Mouse (Mus musculus): ENCODE data around the gene Pfn2. TPM values are rescaled to one million over a fixed set of nuclear protein-coding genes. Genes with fewer than 3 reads are reported as not detected.

Gene Pfn2
- 1.8 and 2.5 TPM in 2 replicates for polyA plus RNA-seq (2012; rRNA removed)

DNA sequence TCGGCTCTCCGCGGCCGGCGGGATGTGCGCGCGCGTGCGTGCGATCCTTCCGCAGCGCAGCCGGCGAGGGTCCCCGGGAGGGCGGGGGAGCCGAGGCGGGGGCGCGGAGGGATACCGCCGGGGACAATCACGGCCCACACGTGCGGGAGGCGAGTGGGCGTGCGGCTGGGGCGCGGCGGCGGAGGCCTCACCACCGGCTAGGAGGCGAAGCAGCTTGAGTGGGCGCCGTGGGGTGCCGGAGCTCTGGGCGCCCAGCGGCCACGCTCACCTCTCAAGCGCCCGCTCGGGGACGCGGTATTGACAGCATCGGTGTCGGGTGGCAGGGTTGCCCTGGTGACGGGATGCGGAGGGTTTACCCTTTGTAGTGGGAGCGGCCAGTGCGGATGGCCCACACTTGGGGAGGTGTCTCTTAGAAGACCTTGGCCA is at the start of gene Pfn2:
Pfn2 (minus strand) TSS at position 320 of the 426 bp plus-strand sequence.
- H3K36me3 ChIP-seq (ENCODE audit: control insufficient read depth, insufficient read depth, low read length): no peaks in the 10 kb centered on the region
- no peaks in the 10 kb centered on the region; the same call in 1 of the 2 replicates for H3K27me3 ChIP-seq (ENCODE audit: control insufficient read depth, insufficient read depth, low read length)
- no peak for TF ChIP-seq CTCF (IDR thresholded peaks at IDR 0.05; ENCODE audit: extremely low read depth, insufficient read depth, insufficient read length, insufficient replicate concordance)
- TF ChIP-seq POLR2A (IDR thresholded peaks at IDR 0.05; ENCODE audit: low read depth, low read length): no peak
- H3K4me3 ChIP-seq (ENCODE audit: extremely low read depth, insufficient read depth, insufficient read length): peak within 1 kb of the TSS; percentile 77
- under 1% methylated on average over 51 of the region's 52 CpGs for WGBS
- DNase-seq (ENCODE audit: low read depth in 1 of 2, low spot score in 2 of 2): peak in 1 of 2 experiments; percentile 35
- H3K4me1 ChIP-seq (ENCODE audit: control insufficient read depth, insufficient read depth, insufficient read length): 0 out of 2 replicates have a peak, but pooled peaks cover 2% of the 10 kb centered on the region
- H3K27ac ChIP-seq (ENCODE audit: insufficient read depth, low read length): no peak within 1 kb of the TSS

DNA sequence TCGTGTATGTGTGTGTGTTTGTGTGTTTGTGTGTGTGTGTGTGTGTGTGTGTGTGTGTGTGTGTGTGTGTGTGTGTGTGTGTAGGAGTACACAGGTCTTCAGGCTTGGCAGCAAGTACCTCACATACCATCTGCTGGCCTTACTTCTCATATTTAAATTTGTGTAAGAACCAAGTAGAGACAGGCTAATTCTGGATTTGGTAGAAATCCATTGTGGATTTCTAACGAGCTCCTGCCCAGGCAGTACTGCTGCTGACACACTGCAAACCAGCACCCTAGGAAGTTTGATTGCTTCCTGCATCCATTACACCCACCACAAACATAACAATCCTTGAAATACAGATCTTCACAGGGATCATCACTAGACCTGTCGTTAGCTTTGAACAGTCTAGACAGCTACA is 35.1 kb upstream of the Pfn2 start:
- WGBS: 71% methylated on average over 3 of the region's 3 CpGs
- Histone ChIP-seq H3K4me1 (ENCODE audit: control insufficient read depth, insufficient read depth, insufficient read length) (no peaks in the 10 kb centered on the region), H3K4me3 (ENCODE audit: extremely low read depth, insufficient read depth, insufficient read length) (no peak overlapping the region), H3K27me3 (ENCODE audit: control insufficient read depth, insufficient read depth, low read length) (no peaks in the 10 kb centered on the region), H3K27ac (ENCODE audit: insufficient read depth, low read length) (no peak overlapping the region), H3K36me3 (ENCODE audit: control insufficient read depth, insufficient read depth, low read length) (no peaks in the 10 kb centered on the region)
- DNase-seq (ENCODE audit: low read depth in 1 of 2, low spot score in 2 of 2): no peak
- TF ChIP-seq CTCF (IDR thresholded peaks at IDR 0.05; ENCODE audit: extremely low read depth, insufficient read depth, insufficient read length, insufficient replicate concordance) (no peak), POLR2A (IDR thresholded peaks at IDR 0.05; ENCODE audit: low read depth, low read length) (no peak)

DNA sequence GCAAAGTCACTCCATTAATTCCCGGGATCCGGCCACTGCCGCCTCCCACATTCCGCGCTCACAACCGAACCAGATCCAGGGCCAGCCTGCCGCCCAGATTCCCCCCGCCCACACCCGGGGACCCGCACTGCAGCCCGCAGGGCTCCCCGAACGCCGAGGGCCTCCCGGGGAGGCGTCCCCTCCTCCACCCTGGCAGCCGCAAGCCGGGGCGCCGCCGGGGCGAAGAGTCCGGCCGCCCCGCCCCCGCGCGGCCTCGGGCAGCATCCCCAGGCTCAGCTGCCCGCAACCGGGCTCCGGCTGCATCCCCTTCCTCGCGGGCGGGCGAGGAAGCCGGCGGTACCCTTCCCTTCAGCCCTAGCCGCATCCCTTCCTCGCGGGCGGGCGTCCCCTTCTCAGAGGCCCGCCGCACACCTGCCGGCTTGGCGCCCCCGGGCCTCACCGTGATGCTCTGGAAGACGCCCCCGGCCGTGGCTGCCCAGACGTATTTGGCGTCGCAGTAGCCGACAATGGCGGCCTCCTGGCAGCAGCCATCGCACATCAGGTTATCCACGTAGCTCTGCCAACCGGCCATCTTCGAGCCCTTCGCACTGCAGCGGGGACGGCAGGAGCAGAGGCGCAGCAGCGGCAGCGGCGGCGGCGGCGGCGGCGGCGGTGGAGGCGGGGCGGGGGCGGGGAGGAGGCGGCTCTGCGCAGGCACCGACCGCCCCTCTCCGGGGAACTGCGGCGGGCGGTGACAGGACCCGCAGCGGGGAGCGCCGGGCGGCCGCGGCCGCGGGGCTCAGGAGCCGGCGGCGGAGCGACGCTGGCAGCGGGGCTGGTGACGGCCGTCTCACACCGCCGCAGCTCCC is 743 bp downstream of the Pfn2 start:
- no peaks in the 10 kb centered on the region for H3K36me3 ChIP-seq (ENCODE audit: control insufficient read depth, insufficient read depth, low read length)
- H3K27ac ChIP-seq (ENCODE audit: insufficient read depth, low read length): no peak overlapping the region
- peak overlapping the region; percentile 77 for H3K4me3 ChIP-seq (ENCODE audit: extremely low read depth, insufficient read depth, insufficient read length)
- H3K4me1 ChIP-seq (ENCODE audit: control insufficient read depth, insufficient read depth, insufficient read length): 0 out of 2 replicates have a peak, but pooled peaks cover 2% of the 10 kb centered on the region
- no peak for TF ChIP-seq POLR2A (IDR thresholded peaks at IDR 0.05; ENCODE audit: low read depth, low read length)
- no peak for TF ChIP-seq CTCF (IDR thresholded peaks at IDR 0.05; ENCODE audit: extremely low read depth, insufficient read depth, insufficient read length, insufficient replicate concordance)
- no peaks in the 10 kb centered on the region; the same call in 1 of the 2 replicates for H3K27me3 ChIP-seq (ENCODE audit: control insufficient read depth, insufficient read depth, low read length)
- peak in 1 of 2 experiments; percentile 30 for DNase-seq (ENCODE audit: low read depth in 1 of 2, low spot score in 2 of 2)
- 1% methylated on average over 104 of the region's 104 CpGs for WGBS

DNA sequence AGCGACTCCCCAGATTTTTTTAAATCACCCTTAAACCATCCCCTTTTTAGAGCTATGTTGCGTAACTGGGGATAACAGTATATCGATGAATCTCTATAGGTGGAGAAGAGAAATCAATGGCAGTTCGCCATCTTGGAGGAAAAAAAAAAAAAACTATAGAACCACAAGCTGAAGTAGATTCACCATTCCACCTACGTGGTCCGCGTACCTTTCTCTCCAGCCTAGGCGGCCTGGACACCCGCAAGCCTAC is 1.3 kb downstream of the Pfn2 start:
- Histone ChIP-seq H3K27me3 (ENCODE audit: control insufficient read depth, insufficient read depth, low read length) (no peaks in the 10 kb centered on the region; the same call in 1 of the 2 replicates), H3K27ac (ENCODE audit: insufficient read depth, low read length) (no peak overlapping the region), H3K36me3 (ENCODE audit: control insufficient read depth, insufficient read depth, low read length) (no peaks in the 10 kb centered on the region), H3K4me3 (ENCODE audit: extremely low read depth, insufficient read depth, insufficient read length) (peak overlapping the region; percentile 77; the same call in 1 of the 2 replicates), H3K4me1 (ENCODE audit: control insufficient read depth, insufficient read depth, insufficient read length) (0 out of 2 replicates have a peak, but pooled peaks cover 2% of the 10 kb centered on the region)
- no peak for TF ChIP-seq POLR2A (IDR thresholded peaks at IDR 0.05; ENCODE audit: low read depth, low read length)
- no peak for TF ChIP-seq CTCF (IDR thresholded peaks at IDR 0.05; ENCODE audit: extremely low read depth, insufficient read depth, insufficient read length, insufficient replicate concordance)
- 18% methylated on average over 9 of the region's 9 CpGs for WGBS
- no peak for DNase-seq (ENCODE audit: low read depth in 1 of 2, low spot score in 2 of 2)

DNA sequence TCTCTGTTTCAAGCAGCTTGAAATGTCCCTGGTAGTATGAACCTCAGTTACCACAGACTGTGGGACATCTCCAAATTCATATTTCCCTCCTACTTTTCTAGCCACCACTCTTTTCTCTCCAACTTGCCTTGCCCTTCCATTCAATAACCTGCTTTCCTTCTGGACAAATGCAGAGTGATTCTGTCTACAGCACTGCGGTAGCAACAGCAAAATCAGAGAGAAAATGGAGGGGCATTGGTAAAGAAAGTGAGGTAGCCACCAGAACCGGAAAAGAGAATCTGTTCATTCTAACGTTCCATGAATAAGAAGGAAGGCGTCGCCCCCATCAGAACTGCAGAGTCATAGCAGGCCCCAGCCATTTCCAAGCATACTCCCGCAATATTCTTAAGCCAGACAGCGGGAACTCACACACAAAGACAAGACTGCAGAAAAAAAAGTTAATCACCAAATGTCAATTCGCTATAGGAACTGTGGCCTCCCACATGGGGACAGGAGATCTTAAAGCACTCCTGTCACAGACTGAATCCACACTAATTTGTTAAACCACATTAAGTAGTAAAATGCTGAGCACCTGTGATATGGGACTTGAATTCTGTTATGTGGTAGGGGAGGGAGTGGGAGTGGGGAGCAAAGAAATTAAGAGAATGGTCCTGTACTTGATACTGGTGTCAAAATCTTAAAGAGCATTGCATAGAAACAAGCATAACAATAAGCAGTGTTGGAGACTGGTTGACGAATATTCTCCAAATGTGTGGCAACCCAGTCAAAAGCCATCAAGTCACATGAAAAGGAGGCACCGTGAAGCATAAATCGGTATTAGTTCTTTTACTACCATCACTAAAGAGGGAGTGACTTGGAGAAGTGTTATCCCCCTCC is 1.9 kb downstream of the Pfn2 start:
- Histone ChIP-seq H3K27me3 (ENCODE audit: control insufficient read depth, insufficient read depth, low read length) (no peaks in the 10 kb centered on the region; the same call in 1 of the 2 replicates), H3K4me1 (ENCODE audit: control insufficient read depth, insufficient read depth, insufficient read length) (0 out of 2 replicates have a peak, but pooled peaks cover 2% of the 10 kb centered on the region), H3K4me3 (ENCODE audit: extremely low read depth, insufficient read depth, insufficient read length) (no peak overlapping the region), H3K36me3 (ENCODE audit: control insufficient read depth, insufficient read depth, low read length) (0 out of 2 replicates have a peak, but pooled peaks cover under 1% of the 10 kb centered on the region), H3K27ac (ENCODE audit: insufficient read depth, low read length) (no peak overlapping the region)
- WGBS: 68% methylated on average over 11 of the region's 11 CpGs
- no peak for TF ChIP-seq CTCF (IDR thresholded peaks at IDR 0.05; ENCODE audit: extremely low read depth, insufficient read depth, insufficient read length, insufficient replicate concordance)
- no peak for TF ChIP-seq POLR2A (IDR thresholded peaks at IDR 0.05; ENCODE audit: low read depth, low read length)
- DNase-seq (ENCODE audit: low read depth in 1 of 2, low spot score in 2 of 2): no peak

DNA sequence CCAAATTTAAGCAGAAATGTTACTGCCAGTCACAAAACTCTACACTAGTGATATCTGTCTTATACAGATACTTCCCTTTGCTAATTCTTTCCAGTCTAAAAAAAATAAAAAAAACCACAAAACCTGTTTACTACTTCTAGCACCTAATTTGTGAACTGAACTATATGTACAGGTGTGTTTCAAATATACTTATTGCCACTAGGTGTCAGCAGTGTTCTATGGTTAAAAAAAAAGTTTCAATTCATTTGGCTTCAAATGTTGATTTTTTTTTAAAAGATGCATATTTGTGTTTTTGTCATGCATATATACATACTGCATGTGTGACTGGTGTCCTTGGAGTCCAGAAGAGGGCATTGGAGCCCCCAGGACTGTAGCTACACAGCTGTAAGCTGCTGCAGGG is 4.1 kb downstream of the Pfn2 start:
- TF ChIP-seq POLR2A (IDR thresholded peaks at IDR 0.05; ENCODE audit: low read depth, low read length): no peak
- TF ChIP-seq CTCF (IDR thresholded peaks at IDR 0.05; ENCODE audit: extremely low read depth, insufficient read depth, insufficient read length, insufficient replicate concordance): no peak
- no peak for DNase-seq (ENCODE audit: low read depth in 1 of 2, low spot score in 2 of 2)
- H3K27ac ChIP-seq (ENCODE audit: insufficient read depth, low read length): no peak overlapping the region
- H3K4me1 ChIP-seq (ENCODE audit: control insufficient read depth, insufficient read depth, insufficient read length): 0 out of 2 replicates have a peak, but pooled peaks cover 2% of the 10 kb centered on the region
- H3K27me3 ChIP-seq (ENCODE audit: control insufficient read depth, insufficient read depth, low read length): no peaks in the 10 kb centered on the region; the same call in 1 of the 2 replicates
- H3K4me3 ChIP-seq (ENCODE audit: extremely low read depth, insufficient read depth, insufficient read length): no peak overlapping the region
- H3K36me3 ChIP-seq (ENCODE audit: control insufficient read depth, insufficient read depth, low read length): 0 out of 2 replicates have a peak, but pooled peaks cover 2% of the 10 kb centered on the region

Data from spleen, adult 2 months (tissue).